Mouse (Mus musculus) midbrain, embryonic 14.5 days (tissue): ENCODE data around the gene Dph3. TPM values are rescaled to one million over a fixed set of nuclear protein-coding genes. Genes with fewer than 3 reads are reported as not detected.

Experiments used
- ATAC-seq: fragments of 200-750 bp; cut with Nextera tagmentation; 2 replicates; pipeline ENCODE4 v1.8.0; 2017; ENCODE audit warnings: moderate number of reproducible peaks, moderate library complexity; ENCODE audit not compliant: low FRiP score, low TSS enrichment
- DNase-seq: peaks from one replicate; pipeline ENCODE4 v3.0.0-alpha.2; 2015
- H3K27ac ChIP-seq: fragments of 300-500 bp; sonication (generic); replicated peaks from 2 replicates; pipeline ENCODE4 v1.5.1; 2014; ENCODE audit warnings: mild to moderate bottlenecking, low read depth, low read length, moderate library complexity
- H3K27me3 ChIP-seq: fragments of 300-500 bp; sonication (generic); 2 replicates; pipeline ENCODE4 v1.6.1; 2014; ENCODE audit warnings: low read length, control low read depth, mixed read lengths; ENCODE audit not compliant: control insufficient read depth, insufficient read depth
- H3K36me3 ChIP-seq: fragments of 300-500 bp; sonication (generic); 2 replicates; pipeline ENCODE4 v1.6.1; 2014; ENCODE audit warnings: low read length, control low read depth; ENCODE audit not compliant: control insufficient read depth, insufficient read depth
- H3K4me1 ChIP-seq: fragments of 300-500 bp; sonication (generic); 2 replicates; pipeline ENCODE4 v1.6.1; 2014; ENCODE audit warnings: mild to moderate bottlenecking, antibody characterized with exemption, low read length, control low read depth; ENCODE audit not compliant: control insufficient read depth, insufficient read depth
- H3K4me2 ChIP-seq: fragments of 300-500 bp; sonication (generic); 2 replicates; pipeline ENCODE4 v1.6.1; 2014; ENCODE audit warnings: mild to moderate bottlenecking, low read length, moderate library complexity
- H3K4me3 ChIP-seq: fragments of 300-500 bp; sonication (generic); replicated peaks from 2 replicates; pipeline ENCODE4 v1.5.1; 2014; ENCODE audit warnings: low read depth, low read length
- H3K9ac ChIP-seq: fragments of 300-500 bp; sonication (generic); replicated peaks from 2 replicates; pipeline ENCODE4 v1.6.1; 2014; ENCODE audit warnings: mild to moderate bottlenecking, low read length, moderate library complexity
- H3K9me3 ChIP-seq: fragments of 300-500 bp; sonication (generic); 2 replicates; pipeline ENCODE4 v1.6.1; 2016; ENCODE audit warnings: low read length, control low read depth, mixed read lengths; ENCODE audit not compliant: control insufficient read depth
- WGBS: fragments of 180-500 bp; shearing (Covaris S2); extraction: QIAGEN DNeasy Blood & Tissue Kit; methylation state at CpG from one replicate; pipeline ENCODE4 v1.1.7; 2014; 5-methylcytosine and 5-hydroxymethylcytosine counted together
- polyA plus RNA-seq: library from polyadenylated mRNA; unstranded; fragments of >200 nt; fragmentation: Nextera tagmentation; extraction: Ambion mirVana; gene quantifications from 2 replicates; pipeline ENCODE4 v1.2.1, GENCODE M21; 2014

Dph3 gene
- polyA plus RNA-seq, 1 experiment from 2014 or later: 93.2 TPM

- DNase-seq (no peak), ATAC-seq (no peak)
- H3K27ac ChIP-seq: no peak overlapping the region
- 68% methylated on average over 10 of the region's 10 CpGs for WGBS
- H3K27me3 ChIP-seq: no peaks in the 10 kb centered on the region
- H3K9ac ChIP-seq: no peak overlapping the region
- no peaks in the 10 kb centered on the region for H3K36me3 ChIP-seq
- H3K9me3 ChIP-seq: no peaks in the 10 kb centered on the region
- H3K4me3 ChIP-seq: no peak overlapping the region
- H3K4me1 ChIP-seq: no peaks in the 10 kb centered on the region
- H3K4me2 ChIP-seq: no peak overlapping the region
Measured at GRCm38 (mm10) chr14:32054788-32055187, 30.7 kb downstream of the Dph3 start.

GRCm38 (mm10) chr14:32053895-32054294 lies 31.6 kb downstream of the Dph3 start:
- no peak for ATAC-seq
- WGBS: 77% methylated on average over 5 of the region's 5 CpGs

GRCm38 (mm10) chr14:32050171-32050570 lies 35.4 kb downstream of the Dph3 start:
- Histone ChIP-seq H3K27me3 (no peaks in the 10 kb centered on the region), H3K9me3 (no peaks in the 10 kb centered on the region), H3K4me2 (no peak overlapping the region), H3K27ac (no peak overlapping the region), H3K9ac (no peak overlapping the region), H3K4me1 (no peaks in the 10 kb centered on the region), H3K4me3 (no peak overlapping the region), H3K36me3 (no peaks in the 10 kb centered on the region)
- ATAC-seq: no peak
- DNase-seq: no peak
- WGBS: 86% methylated on average over 6 of the region's 6 CpGs

More at GRCm38 (mm10) chr14:32053895-32054294, 31.6 kb downstream of the Dph3 start:
- Histone ChIP-seq H3K36me3 (no peaks in the 10 kb centered on the region), H3K4me3 (no peak overlapping the region), H3K4me1 (no peaks in the 10 kb centered on the region), H3K9me3 (no peaks in the 10 kb centered on the region), H3K4me2 (no peak overlapping the region), H3K9ac (no peak overlapping the region), H3K27ac (no peak overlapping the region), H3K27me3 (no peaks in the 10 kb centered on the region)
- no peak for DNase-seq

- Histone ChIP-seq H3K36me3 (no peaks in the 10 kb centered on the region), H3K9me3 (no peaks in the 10 kb centered on the region), H3K4me2 (no peak overlapping the region), H3K9ac (no peak overlapping the region), H3K27ac (no peak overlapping the region), H3K27me3 (no peaks in the 10 kb centered on the region), H3K4me1 (no peaks in the 10 kb centered on the region), H3K4me3 (no peak overlapping the region)
- ATAC-seq (no peak), DNase-seq (no peak)
- WGBS: 75% methylated on average over 8 of the region's 8 CpGs
Measured at GRCm38 (mm10) chr14:32046357-32046756, 39.2 kb downstream of the Dph3 start.

GRCm38 (mm10) chr14:32042108-32042507 lies 43.4 kb downstream of the Dph3 start:
- Histone ChIP-seq H3K27ac (no peak overlapping the region), H3K27me3 (no peaks in the 10 kb centered on the region), H3K4me2 (no peak overlapping the region), H3K4me1 (no peaks in the 10 kb centered on the region), H3K4me3 (no peak overlapping the region), H3K9ac (no peak overlapping the region), H3K36me3 (no peaks in the 10 kb centered on the region), H3K9me3 (no peaks in the 10 kb centered on the region)
- ATAC-seq (no peak), DNase-seq (no peak)
- WGBS: 73% methylated on average over 5 of the region's 5 CpGs

GRCm38 (mm10) chr14:32037661-32038252 lies 47.8 kb downstream of the Dph3 start:
- DNase-seq (no peak), ATAC-seq (no peak)
- 85% methylated on average over 8 of the region's 8 CpGs for WGBS
- H3K9me3 ChIP-seq: no peaks in the 10 kb centered on the region
- no peak overlapping the region for H3K4me2 ChIP-seq
- no peak overlapping the region for H3K9ac ChIP-seq
- H3K4me3 ChIP-seq: no peak overlapping the region
- H3K36me3 ChIP-seq: no peaks in the 10 kb centered on the region
- no peaks in the 10 kb centered on the region for H3K27me3 ChIP-seq
- no peaks in the 10 kb centered on the region for H3K4me1 ChIP-seq
- H3K27ac ChIP-seq: no peak overlapping the region

- ATAC-seq (no peak), DNase-seq (no peak)
- 77% methylated on average over 5 of the region's 5 CpGs for WGBS
- Histone ChIP-seq H3K36me3 (no peaks in the 10 kb centered on the region), H3K4me1 (no peaks in the 10 kb centered on the region), H3K4me2 (no peak overlapping the region), H3K27ac (no peak overlapping the region), H3K9ac (no peak overlapping the region), H3K27me3 (no peaks in the 10 kb centered on the region), H3K9me3 (no peaks in the 10 kb centered on the region), H3K4me3 (no peak overlapping the region)
Measured at GRCm38 (mm10) chr14:32036482-32036881, 49.0 kb downstream of the Dph3 start.

GRCm38 (mm10) chr14:32032522-32032921 lies 53.0 kb downstream of the Dph3 start:
- Histone ChIP-seq H3K4me3 (no peak overlapping the region), H3K9me3 (no peaks in the 10 kb centered on the region), H3K4me2 (no peak overlapping the region), H3K27ac (no peak overlapping the region), H3K4me1 (peaks cover 9% of the 10 kb centered on the region), H3K9ac (no peak overlapping the region), H3K36me3 (no peaks in the 10 kb centered on the region), H3K27me3 (no peaks in the 10 kb centered on the region)
- 8% methylated on average over 4 of the region's 4 CpGs for WGBS
- ATAC-seq (peak; percentile 50; the same call in 1 of the 2 replicates), DNase-seq (peak; percentile 91)
